Mouse (Mus musculus): ENCODE data around the gene Cplx3. TPM values are rescaled to one million over a fixed set of nuclear protein-coding genes. Genes with fewer than 3 reads are reported as not detected.

The Cplx3 gene
- polyA plus RNA-seq, 1 experiment from 2014 or later: not detected

- Histone ChIP-seq H3K9me3 (ENCODE audit: control insufficient read depth, low read length) (no peaks in the 10 kb centered on the region), H3K4me3 (replicated peaks; ENCODE audit: low read length) (no peak overlapping the region), H3K27me3 (replicated peaks; ENCODE audit: control insufficient read depth, insufficient read depth, low read length) (no peaks in the 10 kb centered on the region), H3K36me3 (ENCODE audit: control insufficient read depth, insufficient read depth) (peaks cover 3% of the 10 kb centered on the region; the same call in 1 of the 2 replicates), H3K4me2 (ENCODE audit: low read length) (no peak overlapping the region), H3K27ac (ENCODE audit: low read length) (no peak overlapping the region), H3K9ac (replicated peaks; ENCODE audit: low read depth, low read length) (no peak overlapping the region), H3K4me1 (replicated peaks; ENCODE audit: control insufficient read depth, insufficient read depth, low read length) (peaks cover 14% of the 10 kb centered on the region)
- WGBS: 96% methylated on average over 6 of the region's 6 CpGs
- no peak for ATAC-seq
Observed at GRCm38 (mm10) chr9:57568500-57568899, 37.6 kb downstream of the Cplx3 start.

- H3K27ac ChIP-seq (ENCODE audit: low read length): no peak overlapping the region
- WGBS: 57% methylated on average over 8 of the region's 8 CpGs
- peaks cover 27% of the 10 kb centered on the region for H3K4me1 ChIP-seq (replicated peaks; ENCODE audit: control insufficient read depth, insufficient read depth, low read length)
- H3K4me2 ChIP-seq (ENCODE audit: low read length): no peak overlapping the region
- H3K9me3 ChIP-seq (ENCODE audit: control insufficient read depth, low read length): no peaks in the 10 kb centered on the region
- no peak overlapping the region for H3K4me3 ChIP-seq (replicated peaks; ENCODE audit: low read length)
- H3K27me3 ChIP-seq (replicated peaks; ENCODE audit: control insufficient read depth, insufficient read depth, low read length): no peaks in the 10 kb centered on the region
- ATAC-seq: no peak
- peaks cover 3% of the 10 kb centered on the region; the same call in 1 of the 2 replicates for H3K36me3 ChIP-seq (ENCODE audit: control insufficient read depth, insufficient read depth)
- no peak overlapping the region for H3K9ac ChIP-seq (replicated peaks; ENCODE audit: low read depth, low read length)
Observed at GRCm38 (mm10) chr9:57566846-57567245, 39.2 kb downstream of the Cplx3 start.

GRCm38 (mm10) chr9:57565741-57566221, 40.3 kb downstream of the Cplx3 start:
- peak overlapping the region; percentile 16; the same call in 1 of the 2 replicates for H3K4me2 ChIP-seq (ENCODE audit: low read length)

GRCm38 (mm10) chr9:57564609-57565008, 41.5 kb downstream of the Cplx3 start:
- Histone ChIP-seq H3K27ac (ENCODE audit: low read length) (no peak overlapping the region), H3K27me3 (replicated peaks; ENCODE audit: control insufficient read depth, insufficient read depth, low read length) (no peaks in the 10 kb centered on the region), H3K4me2 (ENCODE audit: low read length) (no peak overlapping the region), H3K36me3 (ENCODE audit: control insufficient read depth, insufficient read depth) (no peaks in the 10 kb centered on the region), H3K4me3 (replicated peaks; ENCODE audit: low read length) (no peak overlapping the region), H3K9ac (replicated peaks; ENCODE audit: low read depth, low read length) (no peak overlapping the region), H3K9me3 (ENCODE audit: control insufficient read depth, low read length) (no peaks in the 10 kb centered on the region), H3K4me1 (replicated peaks; ENCODE audit: control insufficient read depth, insufficient read depth, low read length) (peaks cover 37% of the 10 kb centered on the region)
- WGBS: 93% methylated on average over 6 of the region's 6 CpGs
- ATAC-seq: no peak

More at GRCm38 (mm10) chr9:57565741-57566221, 40.3 kb downstream of the Cplx3 start:
- Histone ChIP-seq H3K4me3 (replicated peaks; ENCODE audit: low read length) (no peak overlapping the region), H3K27me3 (replicated peaks; ENCODE audit: control insufficient read depth, insufficient read depth, low read length) (no peaks in the 10 kb centered on the region), H3K27ac (ENCODE audit: low read length) (peak overlapping the region; percentile 76), H3K36me3 (ENCODE audit: control insufficient read depth, insufficient read depth) (no peaks in the 10 kb centered on the region), H3K9me3 (ENCODE audit: control insufficient read depth, low read length) (no peaks in the 10 kb centered on the region), H3K4me1 (replicated peaks; ENCODE audit: control insufficient read depth, insufficient read depth, low read length) (peaks cover 34% of the 10 kb centered on the region), H3K9ac (replicated peaks; ENCODE audit: low read depth, low read length) (no peak overlapping the region; the same call in 1 of the 2 replicates)
- WGBS: 31% methylated on average over 10 of the region's 10 CpGs
- peak; percentile 55 for ATAC-seq

- Histone ChIP-seq H3K9ac (replicated peaks; ENCODE audit: low read depth, low read length) (no peak overlapping the region), H3K27me3 (replicated peaks; ENCODE audit: control insufficient read depth, insufficient read depth, low read length) (no peaks in the 10 kb centered on the region), H3K9me3 (ENCODE audit: control insufficient read depth, low read length) (no peaks in the 10 kb centered on the region), H3K4me2 (ENCODE audit: low read length) (no peak overlapping the region; the same call in 1 of the 2 replicates), H3K27ac (ENCODE audit: low read length) (no peak overlapping the region), H3K36me3 (ENCODE audit: control insufficient read depth, insufficient read depth) (no peaks in the 10 kb centered on the region), H3K4me1 (replicated peaks; ENCODE audit: control insufficient read depth, insufficient read depth, low read length) (peaks cover 37% of the 10 kb centered on the region), H3K4me3 (replicated peaks; ENCODE audit: low read length) (no peak overlapping the region)
- WGBS: 90% methylated on average over 4 of the region's 4 CpGs
- no peak for ATAC-seq
Observed at GRCm38 (mm10) chr9:57562896-57563372, 43.1 kb downstream of the Cplx3 start.

GRCm38 (mm10) chr9:57561711-57562099, 44.4 kb downstream of the Cplx3 start:
- Histone ChIP-seq H3K9ac (replicated peaks; ENCODE audit: low read depth, low read length) (no peak overlapping the region), H3K4me2 (ENCODE audit: low read length) (peak overlapping the region; percentile 83), H3K36me3 (ENCODE audit: control insufficient read depth, insufficient read depth) (no peaks in the 10 kb centered on the region), H3K4me1 (replicated peaks; ENCODE audit: control insufficient read depth, insufficient read depth, low read length) (peaks cover 37% of the 10 kb centered on the region), H3K27ac (ENCODE audit: low read length) (no peak overlapping the region), H3K9me3 (ENCODE audit: control insufficient read depth, low read length) (no peaks in the 10 kb centered on the region), H3K4me3 (replicated peaks; ENCODE audit: low read length) (peak overlapping the region; percentile 87), H3K27me3 (replicated peaks; ENCODE audit: control insufficient read depth, insufficient read depth, low read length) (no peaks in the 10 kb centered on the region)
- no peak for ATAC-seq
- 83% methylated on average over 13 of the region's 13 CpGs for WGBS

- peak within 1 kb of the TSS; percentile 87 for H3K4me3 ChIP-seq (replicated peaks; ENCODE audit: low read length)
- ATAC-seq: peak; percentile 99
- H3K9me3 ChIP-seq (ENCODE audit: control insufficient read depth, low read length): no peaks in the 10 kb centered on the region
- peak within 1 kb of the TSS; percentile 83 for H3K4me2 ChIP-seq (ENCODE audit: low read length)
- peaks cover 33% of the 10 kb centered on the region for H3K4me1 ChIP-seq (replicated peaks; ENCODE audit: control insufficient read depth, insufficient read depth, low read length)
- under 1% methylated on average over 37 of the region's 37 CpGs for WGBS
- no peaks in the 10 kb centered on the region for H3K27me3 ChIP-seq (replicated peaks; ENCODE audit: control insufficient read depth, insufficient read depth, low read length)
- no peaks in the 10 kb centered on the region for H3K36me3 ChIP-seq (ENCODE audit: control insufficient read depth, insufficient read depth)
- H3K27ac ChIP-seq (ENCODE audit: low read length): peak within 1 kb of the TSS; percentile 80
- peak within 1 kb of the TSS; percentile 76 for H3K9ac ChIP-seq (replicated peaks; ENCODE audit: low read depth, low read length)
Observed at GRCm38 (mm10) chr9:57560861-57561710, 45.0 kb downstream of the Cplx3 start, which contains the start of gene Scamp2. Gene Scamp2 (plus strand): TSS chr9:57560943.

GRCm38 (mm10) chr9:57560263-57560662, 45.8 kb downstream of the Cplx3 start:
- Histone ChIP-seq H3K4me2 (ENCODE audit: low read length) (peak overlapping the region; percentile 83), H3K9ac (replicated peaks; ENCODE audit: low read depth, low read length) (peak overlapping the region; percentile 76), H3K36me3 (ENCODE audit: control insufficient read depth, insufficient read depth) (no peaks in the 10 kb centered on the region), H3K27ac (ENCODE audit: low read length) (peak overlapping the region; percentile 80), H3K9me3 (ENCODE audit: control insufficient read depth, low read length) (no peaks in the 10 kb centered on the region), H3K4me3 (replicated peaks; ENCODE audit: low read length) (peak overlapping the region; percentile 87), H3K27me3 (replicated peaks; ENCODE audit: control insufficient read depth, insufficient read depth, low read length) (no peaks in the 10 kb centered on the region), H3K4me1 (replicated peaks; ENCODE audit: control insufficient read depth, insufficient read depth, low read length) (peaks cover 25% of the 10 kb centered on the region)
- WGBS: 27% methylated on average over 7 of the region's 7 CpGs
- no peak for ATAC-seq

GRCm38 (mm10) chr9:57559568-57559967, 46.5 kb downstream of the Cplx3 start:
- Histone ChIP-seq H3K9me3 (ENCODE audit: control insufficient read depth, low read length) (no peaks in the 10 kb centered on the region), H3K4me2 (ENCODE audit: low read length) (no peak overlapping the region), H3K27me3 (replicated peaks; ENCODE audit: control insufficient read depth, insufficient read depth, low read length) (no peaks in the 10 kb centered on the region), H3K9ac (replicated peaks; ENCODE audit: low read depth, low read length) (no peak overlapping the region), H3K36me3 (ENCODE audit: control insufficient read depth, insufficient read depth) (no peaks in the 10 kb centered on the region), H3K27ac (ENCODE audit: low read length) (no peak overlapping the region), H3K4me3 (replicated peaks; ENCODE audit: low read length) (no peak overlapping the region), H3K4me1 (replicated peaks; ENCODE audit: control insufficient read depth, insufficient read depth, low read length) (peaks cover 23% of the 10 kb centered on the region)
- 72% methylated on average over 2 of the region's 2 CpGs for WGBS
- ATAC-seq: no peak
